Mouse (Mus musculus) C2C12 (cell line): Measurements from ENCODE around the gene Top2a. TPM values are rescaled to one million over a fixed set of nuclear protein-coding genes. Genes with fewer than 3 reads are reported as not detected.

Experiments
- H3K27me3 ChIP-seq: one replicate; pipeline ENCODE4 v1.6.1; 2011; ENCODE audit not compliant: control insufficient read depth, insufficient read depth, insufficient read length
- H3K36me3 ChIP-seq: one replicate; pipeline ENCODE4 v1.6.1; 2011; ENCODE audit not compliant: control insufficient read depth, insufficient read depth
- H3K4me3 ChIP-seq: one replicate; pipeline ENCODE4 v1.5.1; 2011; ENCODE audit warnings: mild to moderate bottlenecking, control low read depth; ENCODE audit not compliant: poor library complexity, insufficient read depth, severe bottlenecking
- H3K79me2 ChIP-seq: one replicate; pipeline ENCODE4 v1.6.1; 2011; ENCODE audit not compliant: control insufficient read depth, insufficient read depth
- H3K79me3 ChIP-seq: one replicate; pipeline ENCODE4 v1.6.1; 2011; ENCODE audit warnings: low read depth, control low read depth
- H3ac ChIP-seq: one replicate; pipeline ENCODE3; 2011; ENCODE audit warnings: low read depth; ENCODE audit not compliant: control insufficient read depth, insufficient read length
- CEBPB ChIP-seq: IDR thresholded peaks from one replicate; pipeline ENCODE4 v1.6.1; 2011; ENCODE audit warnings: low read depth, mild to moderate bottlenecking, control low read depth, moderate library complexity
- CTCF ChIP-seq: IDR thresholded peaks from one replicate; pipeline ENCODE4 v1.5.1; 2011; ENCODE audit not compliant: control insufficient read depth, insufficient read depth, insufficient read length
- FOSL1 ChIP-seq: IDR thresholded peaks from one replicate; pipeline ENCODE4 v1.8.0; 2011; ENCODE audit warnings: mild to moderate bottlenecking, low read length; ENCODE audit not compliant: poor library complexity, insufficient read depth, severe bottlenecking
- MAX ChIP-seq: IDR thresholded peaks from one replicate; pipeline ENCODE4 v1.6.1; 2011; ENCODE audit warnings: mild to moderate bottlenecking, control low read depth
- MYOD1 ChIP-seq: IDR thresholded peaks from one replicate; pipeline ENCODE4 v1.6.1; 2011; ENCODE audit warnings: low read depth; ENCODE audit not compliant: control insufficient read depth, insufficient read length
- MYOG ChIP-seq: IDR thresholded peaks from one replicate; pipeline ENCODE4 v1.6.1; 2011; ENCODE audit not compliant: control insufficient read depth, insufficient read length; ENCODE audit errors: extremely low read depth
- USF1 ChIP-seq: IDR thresholded peaks from one replicate; pipeline ENCODE4 v1.6.1; 2011; ENCODE audit warnings: low read depth, mild to moderate bottlenecking, control low read depth, moderate library complexity
- polyA plus RNA-seq: library from polyadenylated mRNA; unstranded; fragments of >200 nt; fragmentation: generic; extraction: Trizol; gene quantifications from one replicate; pipeline ENCODE4 v1.2.1, GENCODE M21; 2012; ENCODE audit warnings: missing spikeins

Gene Top2a
- polyA plus RNA-seq, 1 experiment, result 83.8 TPM

GRCm38 (mm10) chr11:98955707-98956235 lies 68.2 kb downstream of the Top2a start:
- Histone ChIP-seq H3K36me3 (peaks cover 43% of the 10 kb centered on the region), H3ac (peak overlapping the region; percentile 13), H3K27me3 (no peaks in the 10 kb centered on the region), H3K79me2 (peaks cover 94% of the 10 kb centered on the region), H3K79me3 (peaks cover 43% of the 10 kb centered on the region), H3K4me3 (no peak overlapping the region)
- no peak for TF ChIP-seq MYOG
- TF ChIP-seq USF1, result no peak
- TF ChIP-seq FOSL1, result no peak
- no peak for TF ChIP-seq MAX
- TF ChIP-seq CTCF, result no peak
- no peak for TF ChIP-seq MYOD1
- no peak for TF ChIP-seq CEBPB

- TF ChIP-seq CTCF (no peak), FOSL1 (no peak), USF1 (no peak), MYOD1 (no peak), CEBPB (no peak), MYOG (no peak), MAX (no peak)
- peaks cover 94% of the 10 kb centered on the region for H3K79me2 ChIP-seq
- peaks cover 43% of the 10 kb centered on the region for H3K79me3 ChIP-seq
- H3K4me3 ChIP-seq, result no peak overlapping the region
- H3K36me3 ChIP-seq, result peaks cover 43% of the 10 kb centered on the region
- H3ac ChIP-seq, result no peak overlapping the region
- no peaks in the 10 kb centered on the region for H3K27me3 ChIP-seq
Measured at GRCm38 (mm10) chr11:98954801-98955706, 68.9 kb downstream of the Top2a start.

GRCm38 (mm10) chr11:98954373-98954772 lies 69.6 kb downstream of the Top2a start:
- no peak overlapping the region for H3ac ChIP-seq
- peaks cover 49% of the 10 kb centered on the region for H3K79me3 ChIP-seq
- no peaks in the 10 kb centered on the region for H3K27me3 ChIP-seq
- no peak for TF ChIP-seq CEBPB
- TF ChIP-seq CTCF, result peak; percentile 42
- TF ChIP-seq FOSL1, result no peak
- H3K4me3 ChIP-seq, result no peak overlapping the region
- H3K36me3 ChIP-seq, result peaks cover 43% of the 10 kb centered on the region
- peaks cover 99% of the 10 kb centered on the region for H3K79me2 ChIP-seq

- Histone ChIP-seq H3K4me3 (no peak overlapping the region), H3K27me3 (no peaks in the 10 kb centered on the region), H3K79me2 (peaks cover 99% of the 10 kb centered on the region), H3ac (peak overlapping the region; percentile 7), H3K79me3 (peaks cover 54% of the 10 kb centered on the region), H3K36me3 (peaks cover 43% of the 10 kb centered on the region)
- TF ChIP-seq MYOG (no peak), USF1 (no peak), CTCF (no peak), CEBPB (no peak), FOSL1 (no peak), MYOD1 (no peak), MAX (no peak)
Measured at GRCm38 (mm10) chr11:98953835-98954320, 70.1 kb downstream of the Top2a start.

- H3K4me3 ChIP-seq, result no peak overlapping the region
- H3K27me3 ChIP-seq, result no peaks in the 10 kb centered on the region
Measured at GRCm38 (mm10) chr11:98953361-98953760, 70.6 kb downstream of the Top2a start.

More at GRCm38 (mm10) chr11:98953361-98953760, 70.6 kb downstream of the Top2a start:
- TF ChIP-seq MYOD1 (no peak), MYOG (no peak), FOSL1 (no peak), CTCF (no peak), USF1 (no peak), CEBPB (no peak), MAX (no peak)
- Histone ChIP-seq H3K79me3 (peaks cover 58% of the 10 kb centered on the region), H3ac (no peak overlapping the region), H3K79me2 (peaks cover 99% of the 10 kb centered on the region), H3K36me3 (peaks cover 43% of the 10 kb centered on the region)
